Mouse (Mus musculus): Measurements from ENCODE around the gene Srpr.
A peak's percentile ranks its signal among the peaks of the same experiment; 100 is the strongest.

Srpr gene

GRCm38 (mm10) chr9:35199772-35200471, at the start of gene Srpr, which contains the start of gene Tirap:
Srpr (plus strand) TSS chr9:35200175.
Tirap (minus strand) TSS chr9:35200291.
- DNase-seq (ENCODE audit: low spot score in 2 of 2), result peak; percentile 57 to 84

GRCm38 (mm10) chr9:35152923-35153322, 47.1 kb upstream of the Srpr start:
- DNase-seq (ENCODE audit: low spot score in 2 of 2), result no peak

- no peak for DNase-seq (ENCODE audit: low spot score in 2 of 2)
These were observed 43.8 kb upstream of the Srpr start for GRCm38 (mm10) chr9:35156002-35156710.

- no peak for DNase-seq (ENCODE audit: low spot score in 2 of 2)
These were observed 43.1 kb upstream of the Srpr start for GRCm38 (mm10) chr9:35156862-35157261.

GRCm38 (mm10) chr9:35158477-35158876, 41.5 kb upstream of the Srpr start:
- no peak for DNase-seq (ENCODE audit: low spot score in 2 of 2)

GRCm38 (mm10) chr9:35160662-35161061, 39.3 kb upstream of the Srpr start:
- no peak for DNase-seq (ENCODE audit: low spot score in 2 of 2)

GRCm38 (mm10) chr9:35161721-35162120, 38.3 kb upstream of the Srpr start:
- no peak for DNase-seq (ENCODE audit: low spot score in 2 of 2)

- DNase-seq (ENCODE audit: low spot score in 2 of 2), result peak; percentile 23 to 38
These were observed 36.8 kb upstream of the Srpr start for GRCm38 (mm10) chr9:35163011-35163690.

- DNase-seq (ENCODE audit: low spot score in 2 of 2), result no peak
These were observed 35.7 kb upstream of the Srpr start for GRCm38 (mm10) chr9:35164142-35164874.

GRCm38 (mm10) chr9:35166144-35166797, 33.7 kb upstream of the Srpr start:
- no peak for DNase-seq (ENCODE audit: low spot score in 2 of 2)

GRCm38 (mm10) chr9:35166798-35167635, 33.0 kb upstream of the Srpr start:
- DNase-seq (ENCODE audit: low spot score in 2 of 2), result no peak

GRCm38 (mm10) chr9:35170071-35170470, 29.9 kb upstream of the Srpr start:
- DNase-seq (ENCODE audit: low spot score in 2 of 2), result no peak

GRCm38 (mm10) chr9:35173331-35173730, 26.6 kb upstream of the Srpr start:
- no peak for DNase-seq (ENCODE audit: low spot score in 2 of 2)

GRCm38 (mm10) chr9:35175251-35176123, 24.5 kb upstream of the Srpr start, which contains the start of gene Dcps:
Dcps (minus strand) TSS chr9:35176061.
- DNase-seq (ENCODE audit: low spot score in 2 of 2), result peak; percentile 90 to 95

GRCm38 (mm10) chr9:35176124-35176659, 23.8 kb upstream of the Srpr start:
- no peak for DNase-seq (ENCODE audit: low spot score in 2 of 2)

- DNase-seq (ENCODE audit: low spot score in 2 of 2), result no peak
These were observed 17.1 kb upstream of the Srpr start for GRCm38 (mm10) chr9:35182832-35183231.

GRCm38 (mm10) chr9:35183359-35183758, 16.6 kb upstream of the Srpr start:
- DNase-seq (ENCODE audit: low spot score in 2 of 2), result no peak

GRCm38 (mm10) chr9:35186430-35186829, 13.5 kb upstream of the Srpr start:
- no peak for DNase-seq (ENCODE audit: low spot score in 2 of 2)

- no peak for DNase-seq (ENCODE audit: low spot score in 2 of 2)
These were observed 12.5 kb upstream of the Srpr start for GRCm38 (mm10) chr9:35187351-35187903.
